Mouse (Mus musculus): ENCODE measurements around the gene Zfp784.
"Not testable (repeated sequence)": the region's sequence is repeated elsewhere in the genome, so short reads cannot be mapped to it uniquely, and the experiment has no call there.

Gene Zfp784

DNA sequence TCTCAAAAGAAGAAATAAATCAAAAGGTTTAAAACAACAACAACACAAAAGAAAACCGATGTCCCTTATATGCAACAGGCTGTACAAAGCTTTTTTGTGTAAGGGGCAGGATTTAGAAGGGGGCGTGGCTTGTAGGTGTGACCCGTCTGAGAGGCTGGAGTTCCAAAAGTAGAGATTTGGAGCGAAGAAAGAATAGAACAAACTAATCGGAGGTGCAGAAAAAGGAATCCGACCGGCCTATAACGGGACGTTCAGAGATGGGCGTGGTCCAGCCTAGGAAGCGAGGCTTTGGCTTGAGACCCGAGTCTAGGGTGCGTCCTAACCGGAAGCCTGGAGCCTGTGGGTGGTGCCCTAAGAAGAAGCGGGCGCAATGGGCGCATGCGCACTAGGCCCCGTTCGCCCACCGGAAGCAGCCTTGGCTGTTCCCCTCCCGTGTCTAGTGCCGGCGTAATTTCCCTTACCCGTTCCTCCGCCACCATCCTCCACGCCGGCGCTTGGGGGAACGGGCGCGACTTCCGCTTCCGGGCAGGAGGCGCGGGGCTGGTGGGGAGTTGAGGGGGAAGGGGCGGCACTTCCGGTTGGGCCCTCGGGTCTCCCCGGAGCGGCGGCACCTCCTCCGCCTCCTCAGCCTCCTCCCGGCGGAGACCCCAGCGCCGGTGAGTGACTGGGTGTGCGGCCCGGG, 18.1 kb downstream of the Zfp784 start, which contains the start of the genes Zfp865 and Ccdc106:
Zfp865 (plus strand) TSS at position 377 of the 682 bp plus-strand sequence.
Ccdc106 (plus strand) TSS at position 554 of the 682 bp plus-strand sequence.
- peak; percentile 98 for DNase-seq (ENCODE audit: low read depth)

DNA sequence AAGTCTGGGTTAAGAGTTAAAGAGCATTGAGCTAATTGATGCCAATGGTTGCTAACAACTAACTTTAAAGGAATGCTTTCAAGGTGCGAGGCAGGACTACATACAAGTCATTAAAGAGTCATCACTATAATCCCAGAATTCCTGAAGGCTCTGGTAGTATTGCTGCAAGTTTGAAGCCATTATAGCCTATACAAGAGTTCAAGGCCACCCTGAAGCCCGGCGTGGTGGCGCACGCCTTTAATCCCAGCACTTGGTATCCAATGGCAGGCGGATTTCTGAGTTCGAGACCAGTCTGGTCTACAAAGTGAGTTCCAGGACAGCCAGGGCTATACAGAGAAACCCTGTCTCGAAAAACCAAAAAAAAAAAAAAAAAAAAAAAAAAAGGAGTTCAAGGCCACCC, 18.7 kb downstream of the Zfp784 start:
- not testable (repeated sequence) for DNase-seq (ENCODE audit: low read depth)

DNA sequence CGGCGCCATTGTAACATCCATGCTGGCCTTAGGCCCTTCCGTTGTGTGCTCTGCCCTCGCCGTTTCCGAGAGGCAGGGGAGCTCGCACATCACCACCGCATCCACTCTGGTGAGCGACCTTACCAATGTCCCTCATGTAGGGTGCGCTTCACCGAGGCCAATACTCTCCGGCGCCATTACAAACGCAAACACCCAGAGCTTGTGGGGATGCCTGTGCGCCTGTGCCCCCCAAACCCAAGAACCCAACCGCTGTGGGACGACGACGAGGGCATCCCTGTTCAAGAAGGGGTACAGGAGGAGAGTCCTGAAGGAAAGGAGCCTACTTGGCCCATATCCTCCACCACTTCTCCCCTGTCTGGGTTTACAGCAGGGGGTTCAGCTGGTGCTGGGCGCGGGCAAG, 20.3 kb downstream of the Zfp784 start:
- no peak for DNase-seq (ENCODE audit: low read depth)

DNA sequence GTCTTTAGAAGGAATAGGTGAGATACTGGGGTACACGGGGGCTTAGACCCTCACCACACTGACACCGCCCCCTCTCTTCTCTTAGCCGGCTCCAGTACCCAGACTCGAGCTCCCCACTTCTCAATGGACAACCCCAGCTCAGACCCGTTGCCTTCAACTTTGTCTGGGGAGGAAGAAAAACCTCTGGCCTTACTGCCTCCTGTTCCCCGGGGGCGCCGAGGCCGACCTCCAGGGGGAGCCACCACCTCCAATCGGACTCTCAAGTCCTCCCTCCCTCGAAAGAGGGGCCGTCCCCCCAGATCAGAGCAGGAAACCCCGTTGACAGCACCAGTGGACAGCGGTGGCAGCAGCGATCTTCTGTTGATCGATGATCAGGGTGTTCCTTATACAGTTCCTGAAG, 20.9 kb downstream of the Zfp784 start:
- DNase-seq (ENCODE audit: low read depth) = no peak

DNA sequence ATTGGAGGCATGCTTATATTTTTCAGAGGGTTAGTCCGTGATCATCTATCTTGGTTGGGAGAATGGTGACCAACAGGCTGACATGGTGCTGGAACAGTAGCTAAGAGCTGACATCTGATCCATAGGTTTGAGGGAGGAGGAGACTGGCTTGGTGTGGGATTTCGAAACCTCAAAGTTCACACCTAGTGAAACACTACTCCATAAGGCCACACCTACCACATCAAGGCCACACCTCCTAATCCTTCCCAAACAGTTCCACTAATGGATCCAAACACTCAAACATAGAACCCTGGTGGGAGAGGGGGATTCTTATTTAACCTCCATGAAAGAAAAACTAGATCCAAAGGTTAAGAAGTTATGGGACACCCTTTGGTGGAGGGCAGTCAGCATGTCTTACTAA, 21.3 kb downstream of the Zfp784 start:
- no peak for DNase-seq (ENCODE audit: low read depth)

DNA sequence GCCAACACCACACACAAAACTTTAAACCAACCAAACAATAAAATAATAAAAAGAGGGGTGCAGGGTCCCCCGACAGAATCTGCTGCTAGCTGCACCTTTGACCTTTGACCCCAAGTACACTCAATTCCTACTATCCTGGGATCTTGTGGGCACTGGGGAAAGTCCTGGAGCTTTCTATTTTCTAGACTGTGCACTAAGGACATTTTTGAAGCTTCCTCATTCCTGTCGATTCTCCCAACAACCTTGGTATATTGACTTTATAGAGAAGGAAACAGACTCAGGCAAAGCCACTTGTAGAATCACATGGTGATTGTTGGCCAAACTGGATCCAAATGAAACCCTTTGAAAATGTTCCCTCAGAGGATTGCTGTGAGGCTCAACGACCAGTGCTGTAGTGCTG, 22.2 kb downstream of the Zfp784 start:
- DNase-seq (ENCODE audit: low read depth) = no peak

DNA sequence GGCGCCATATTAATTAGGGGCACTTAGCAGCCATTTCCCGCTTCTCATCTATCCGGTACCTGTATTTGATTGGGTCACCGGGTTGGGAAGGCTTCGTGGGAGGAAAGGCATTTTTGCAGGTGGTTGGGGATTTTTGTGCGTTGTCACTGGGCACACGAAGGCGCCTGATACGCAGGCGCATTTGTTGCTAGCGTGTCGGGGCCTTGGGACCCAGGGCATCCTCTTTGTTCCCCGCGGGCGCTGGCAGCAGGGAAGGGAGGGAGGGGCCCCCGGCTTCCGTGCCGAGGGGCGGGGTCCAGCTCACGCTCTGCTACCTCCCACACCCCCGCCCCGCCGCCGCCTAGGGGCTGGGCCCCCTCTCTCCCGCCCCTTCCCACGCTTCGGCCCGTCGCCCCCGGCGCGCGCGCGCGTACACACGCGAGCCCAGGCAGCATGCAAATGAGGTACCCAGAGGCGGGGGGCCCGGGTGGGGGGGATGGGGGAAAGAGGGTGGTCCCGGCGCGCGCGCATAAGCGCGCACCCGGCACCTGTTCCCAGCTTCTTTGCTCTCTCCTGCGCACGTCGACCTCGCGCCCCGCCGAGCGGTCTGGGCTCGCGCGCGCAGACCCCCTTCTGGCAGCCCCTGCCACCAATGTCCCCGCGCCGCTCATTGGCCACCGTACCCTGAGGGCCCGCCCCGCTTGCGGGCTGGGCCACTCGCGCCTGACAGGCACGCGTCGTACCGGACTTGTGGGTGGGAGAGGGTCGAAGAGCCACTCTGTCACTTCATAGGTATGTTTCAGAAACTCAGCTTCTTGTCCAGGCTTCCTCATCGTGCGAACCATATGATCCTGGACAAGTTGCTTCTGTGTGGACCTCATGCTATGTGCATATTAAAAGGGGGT, 22.9 kb downstream of the Zfp784 start, which contains the start of gene Gm44973:
Gm44973 (plus strand) TSS at position 379 of the 884 bp plus-strand sequence.
- DNase-seq (ENCODE audit: low read depth) = peak; percentile 80

DNA sequence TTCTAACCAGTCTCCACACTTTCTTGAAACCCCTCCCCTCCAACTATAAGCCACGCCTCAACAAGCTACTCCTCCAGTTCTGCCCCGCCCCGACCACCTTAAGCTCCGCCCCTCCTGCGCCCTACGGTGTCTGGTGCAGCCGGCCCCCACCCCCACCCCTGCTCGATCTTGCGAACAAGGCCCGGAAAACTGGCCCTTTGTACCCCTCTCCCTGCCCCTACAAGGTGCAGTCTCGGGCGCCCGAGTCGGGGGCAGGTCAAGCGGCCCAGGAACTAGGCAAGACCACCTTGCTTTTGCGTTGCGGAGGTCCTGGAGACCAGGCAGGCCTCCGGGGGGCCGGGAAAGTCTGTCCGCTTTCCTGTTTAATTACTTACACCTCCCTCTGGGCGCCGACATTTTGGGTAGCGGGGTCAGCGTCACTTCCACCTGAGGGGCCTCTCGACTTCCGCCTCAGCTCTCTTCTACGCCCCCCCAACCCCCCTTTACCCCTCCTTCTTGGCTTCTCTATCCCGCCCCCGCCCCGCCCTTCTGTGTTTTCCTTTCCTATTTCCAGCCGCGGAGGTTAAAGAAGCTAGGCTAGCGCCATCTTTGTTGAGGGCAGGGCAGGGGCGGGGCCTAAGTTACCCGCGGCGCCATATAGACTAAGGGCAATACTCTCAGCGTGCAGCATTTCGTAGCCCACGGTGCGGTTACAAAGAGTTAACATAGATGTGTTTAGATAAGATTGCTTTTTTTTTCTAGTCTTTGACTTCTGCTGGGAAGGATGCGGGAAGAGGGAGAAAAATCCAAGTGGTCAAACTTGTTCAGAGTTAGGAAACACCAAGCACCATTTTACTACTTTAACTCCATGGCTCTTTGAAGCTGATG, 23.8 kb downstream of the Zfp784 start, which contains the start of the genes Zfp524 and Fiz1:
Zfp524 (plus strand) TSS at position 165 of the 867 bp plus-strand sequence.
Fiz1 (minus strand) TSS at position 447 of the 867 bp plus-strand sequence.
- peak; percentile 98 for DNase-seq (ENCODE audit: low read depth)

DNA sequence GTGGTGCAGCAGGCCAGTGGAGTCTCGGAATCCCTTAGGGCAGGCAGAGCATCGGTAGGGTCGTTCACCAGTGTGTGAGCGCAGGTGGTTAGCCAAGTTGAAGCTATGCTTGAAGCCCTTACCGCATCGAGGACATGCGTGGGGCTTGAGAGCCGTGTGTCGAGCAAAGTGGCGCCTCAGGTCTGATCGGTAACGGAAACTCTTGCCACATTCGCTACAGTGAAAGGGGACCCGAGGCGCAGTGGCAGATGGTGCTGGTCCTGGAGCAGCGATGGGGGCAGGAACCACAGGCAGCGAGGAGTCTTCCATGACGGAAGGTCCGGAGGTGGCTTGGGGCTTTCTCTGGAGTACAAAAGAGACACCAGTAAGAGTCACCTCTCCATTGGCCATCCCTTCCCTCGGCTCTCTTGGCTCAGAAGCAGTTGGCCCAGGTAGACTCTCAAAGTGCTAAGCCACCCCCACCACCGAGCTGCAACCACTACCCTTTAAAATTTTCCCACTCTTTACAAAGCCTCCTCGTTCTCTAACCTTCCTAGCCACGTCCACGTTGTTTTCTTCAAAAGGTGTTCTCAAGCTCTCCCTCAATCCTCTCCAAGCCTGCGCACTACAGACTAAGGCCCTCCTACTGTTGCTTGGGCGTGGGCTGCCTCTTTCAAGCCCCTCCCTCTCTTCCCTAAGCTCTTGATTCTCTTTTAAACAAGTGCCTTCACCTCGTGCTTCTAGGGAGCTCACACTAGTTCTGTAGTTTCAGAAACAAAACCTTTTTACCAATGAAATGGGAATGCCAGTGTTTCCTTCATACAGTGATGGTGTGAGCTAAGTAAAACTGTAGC, 25.3 kb downstream of the Zfp784 start:
- no peak for DNase-seq (ENCODE audit: low read depth)

DNA sequence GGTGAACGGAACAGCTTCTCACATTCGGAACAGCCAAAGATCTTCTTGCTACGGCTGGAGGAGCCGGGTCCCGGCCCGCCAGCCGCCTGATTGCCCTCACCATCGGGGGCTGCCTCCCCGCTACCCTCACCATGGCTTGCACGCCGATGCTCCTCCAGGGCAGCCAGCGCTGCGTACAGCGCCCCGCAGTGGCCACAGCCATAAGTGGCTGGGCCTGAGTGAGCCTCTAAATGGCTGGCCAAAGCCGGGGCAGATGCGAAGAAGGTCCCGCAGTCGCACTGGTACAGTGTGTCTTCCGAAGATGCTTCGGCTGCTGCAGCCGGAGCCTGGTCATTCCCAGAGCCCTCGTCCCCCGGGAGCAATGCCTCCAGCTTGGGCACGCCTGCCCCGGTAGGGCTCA, 30.0 kb downstream of the Zfp784 start:
- DNase-seq (ENCODE audit: low read depth) = no peak

DNA sequence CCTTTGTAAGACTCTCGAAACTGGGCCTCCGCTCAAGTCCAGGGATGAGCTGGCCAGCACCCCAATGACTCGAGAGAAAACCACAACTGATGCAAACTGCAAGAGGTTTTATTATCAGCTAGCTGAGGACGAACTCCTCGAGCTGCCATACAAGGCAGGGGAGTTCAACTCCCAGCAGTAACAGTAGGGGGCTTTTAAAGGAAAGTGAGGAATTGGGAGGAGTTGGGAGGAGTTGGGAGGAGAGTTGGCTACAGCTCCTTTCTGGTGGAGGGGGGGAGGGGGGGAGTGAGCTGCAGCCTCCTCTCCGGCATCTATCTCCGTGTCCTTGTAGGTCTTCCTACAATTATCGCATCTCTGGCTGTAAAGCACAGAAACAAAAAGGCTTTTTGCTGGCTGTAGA, 35.4 kb downstream of the Zfp784 start:
- DNase-seq (ENCODE audit: low read depth) = not testable (repeated sequence)

DNA sequence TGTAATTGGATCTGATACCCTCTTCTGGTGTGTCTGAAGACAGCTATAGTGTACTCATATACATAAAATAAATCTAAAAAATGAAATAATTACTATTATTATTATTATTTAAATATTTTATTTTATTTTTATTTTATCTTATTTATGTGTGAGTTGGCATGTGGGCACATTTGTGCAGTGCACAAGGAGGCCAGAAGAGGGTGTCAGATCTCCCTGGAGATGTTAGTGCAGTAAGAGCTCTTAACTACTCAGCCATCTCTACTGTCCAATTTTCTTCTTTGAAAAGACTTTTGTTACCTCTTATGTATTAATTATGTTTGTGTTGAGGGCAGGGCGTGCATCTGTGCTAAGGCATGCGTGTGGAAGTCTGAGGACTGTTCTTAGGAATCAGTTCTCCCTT, 38.4 kb downstream of the Zfp784 start:
- no peak for DNase-seq (ENCODE audit: low read depth)

DNA sequence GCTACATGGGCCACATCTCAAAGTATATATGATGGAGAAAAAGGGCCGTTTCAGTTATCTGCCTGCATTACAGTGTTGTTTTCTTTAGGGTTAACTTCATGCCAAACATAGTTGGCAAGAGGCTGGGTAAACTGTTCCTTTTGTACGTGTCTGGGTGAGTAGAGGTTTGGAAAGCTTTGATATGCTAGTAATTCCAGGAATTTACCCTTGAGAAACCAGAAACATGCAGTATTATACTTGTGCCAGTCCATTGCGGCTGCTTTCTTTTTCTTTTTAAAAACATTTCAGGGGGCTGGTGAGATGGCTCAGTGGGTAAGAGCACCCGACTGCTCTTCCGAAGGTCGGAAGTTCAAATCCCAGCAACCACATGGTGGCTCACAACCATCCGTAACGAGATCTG, 41.3 kb downstream of the Zfp784 start:
- no peak for DNase-seq (ENCODE audit: low read depth)

DNA sequence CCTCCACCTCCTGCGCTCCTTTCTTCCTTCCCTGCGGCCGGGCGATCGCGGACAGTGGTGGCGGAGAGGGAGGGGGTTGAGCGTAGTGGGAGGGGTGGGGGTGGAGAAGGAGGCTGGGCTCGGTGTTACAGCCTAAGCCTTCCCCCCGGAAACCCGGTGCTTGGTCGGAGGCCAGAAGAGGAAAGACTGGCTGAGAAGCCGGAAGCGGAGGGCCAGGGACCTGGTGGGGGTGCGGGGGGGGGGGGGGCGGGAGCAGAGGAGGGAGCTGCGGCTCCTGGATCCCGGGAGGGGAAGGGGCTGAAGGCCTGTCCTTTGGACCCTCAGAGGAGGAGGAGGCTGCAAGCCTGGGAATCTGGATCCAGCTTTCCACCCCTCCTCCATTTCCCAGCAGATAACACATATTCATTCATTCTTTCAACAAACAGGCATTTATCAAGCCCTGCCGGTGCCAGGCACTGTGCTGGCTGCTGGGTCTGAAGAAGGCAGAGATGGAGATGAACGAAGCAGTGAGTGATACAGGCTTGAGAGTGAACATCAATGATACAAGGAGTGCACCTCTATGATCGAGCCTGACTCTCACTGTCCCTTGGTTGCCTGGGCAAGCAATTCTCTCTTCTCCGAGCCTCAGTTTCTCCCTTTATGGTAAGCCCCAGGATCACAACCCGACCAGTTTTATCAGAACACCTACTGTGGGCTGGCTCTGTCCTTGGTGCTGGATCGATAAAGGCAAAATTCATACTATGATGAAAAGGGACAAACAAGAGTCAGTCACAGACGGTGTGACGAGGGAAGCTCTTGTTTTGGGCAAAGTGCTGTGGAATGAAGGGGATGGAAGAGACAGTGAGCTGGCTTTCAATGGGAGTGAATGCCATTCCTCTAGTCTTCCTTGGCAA, 42.0 kb downstream of the Zfp784 start, which contains the start of gene Zfp579:
Zfp579 (minus strand) TSS at position 156 of the 893 bp plus-strand sequence.
- DNase-seq (ENCODE audit: low read depth) = peak; percentile 56

DNA sequence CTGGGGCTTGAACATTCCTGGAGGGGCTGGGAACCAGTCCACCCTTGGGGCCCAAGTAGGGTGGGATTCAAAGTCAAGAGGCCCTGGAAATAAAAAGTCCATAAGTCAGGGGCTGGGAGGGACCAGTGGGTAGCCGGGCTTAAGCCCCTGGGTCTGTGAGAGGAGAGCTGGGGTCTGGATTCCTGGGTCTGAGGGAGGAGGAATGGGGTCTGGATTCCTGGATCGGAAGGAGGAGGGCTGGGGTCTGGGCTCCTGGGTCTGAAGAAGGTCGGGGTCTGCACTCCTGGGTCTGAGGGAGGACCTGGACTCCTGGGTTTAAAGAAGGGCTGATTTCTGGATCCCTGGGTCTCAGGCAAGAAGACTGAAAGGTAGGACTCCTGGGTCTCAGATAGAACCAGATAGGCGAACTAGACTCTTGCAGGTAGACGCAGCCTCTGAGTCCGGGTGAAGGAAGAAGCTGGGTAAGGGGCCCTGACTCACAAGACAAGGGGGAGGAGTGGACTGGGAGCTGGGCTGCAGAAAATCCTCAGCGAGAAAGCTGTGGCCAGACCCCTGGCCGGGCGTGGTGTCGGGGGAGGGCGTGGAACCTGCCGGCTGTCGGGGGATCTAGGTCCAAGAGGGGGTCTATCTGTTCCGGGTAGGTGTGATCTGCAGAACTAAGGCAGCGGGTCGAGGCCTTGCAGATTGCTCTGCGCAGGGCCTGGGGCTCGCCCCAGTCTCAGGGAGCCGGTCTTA, 42.8 kb downstream of the Zfp784 start:
- DNase-seq (ENCODE audit: low read depth) = no peak

DNA sequence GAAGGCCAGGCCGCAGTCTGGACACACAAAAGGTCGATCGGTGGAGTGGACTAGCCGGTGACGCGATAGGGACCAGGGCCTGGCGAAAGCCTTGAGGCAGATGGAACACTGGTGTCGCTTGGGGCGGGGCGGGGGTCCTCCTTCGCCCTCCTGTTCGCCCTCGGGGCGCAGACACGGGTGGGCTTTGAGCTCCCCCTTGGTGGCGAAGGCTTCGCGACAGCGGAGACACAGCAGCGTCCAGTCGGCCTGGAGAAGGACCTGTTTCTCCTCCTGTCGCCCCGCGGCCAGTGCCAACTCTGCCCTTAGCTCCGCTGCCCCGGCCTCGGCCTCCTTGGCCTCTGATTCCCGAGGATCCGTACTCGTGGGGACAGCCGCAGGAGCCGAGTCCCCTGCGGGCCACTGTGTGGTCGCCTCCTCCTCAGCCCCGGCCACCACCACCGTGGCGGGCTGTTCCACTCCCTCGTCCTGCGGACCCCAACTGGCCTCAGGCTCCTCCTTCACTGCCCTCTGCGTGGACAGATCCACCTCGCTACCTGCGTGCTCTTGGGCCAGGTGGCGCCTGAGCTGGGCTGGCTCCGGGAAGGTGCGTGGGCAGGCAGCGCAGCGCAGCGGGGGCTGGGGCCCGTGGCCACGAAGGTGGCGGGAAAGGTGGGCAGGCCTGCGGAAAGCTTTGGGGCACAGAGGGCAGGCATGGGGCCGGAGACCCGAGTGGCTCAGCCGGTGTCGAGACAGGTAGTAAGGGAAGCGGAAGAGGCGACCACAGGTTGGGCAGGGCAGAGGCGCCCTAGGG, 44.1 kb downstream of the Zfp784 start:
- DNase-seq (ENCODE audit: low read depth) = no peak

DNA sequence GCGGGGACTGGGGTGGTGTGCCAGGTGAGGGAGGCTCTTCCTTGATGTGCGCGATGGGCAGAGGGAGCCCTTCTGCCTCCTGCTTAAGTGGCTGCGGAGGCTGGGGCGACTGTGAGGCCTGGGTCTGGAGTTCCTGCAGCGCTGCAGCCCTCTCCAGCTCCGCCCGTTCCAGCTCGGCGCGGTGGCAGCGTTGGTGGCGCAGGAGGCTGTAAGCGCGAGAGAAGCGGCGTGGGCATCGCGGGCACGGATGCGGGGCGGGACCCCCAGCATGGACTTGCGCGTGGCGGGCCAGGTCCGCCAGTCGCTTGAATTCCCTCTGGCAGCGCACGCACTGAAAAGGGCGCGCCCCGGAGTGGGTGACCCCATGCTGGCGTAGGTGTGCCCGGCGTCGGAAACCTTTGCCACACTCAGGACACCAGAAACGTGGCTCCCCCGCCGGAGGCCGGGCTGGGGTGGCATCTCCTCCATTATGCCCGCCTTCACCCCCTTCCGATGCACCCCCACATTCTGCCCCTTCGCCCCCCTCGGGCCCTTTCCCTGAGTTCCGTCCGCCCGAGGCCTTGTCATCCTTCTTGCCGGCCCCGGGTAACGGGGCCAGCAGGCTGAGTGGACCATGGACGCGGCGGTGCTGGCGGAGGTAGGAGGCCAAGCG, 44.8 kb downstream of the Zfp784 start:
- no peak for DNase-seq (ENCODE audit: low read depth)

DNA sequence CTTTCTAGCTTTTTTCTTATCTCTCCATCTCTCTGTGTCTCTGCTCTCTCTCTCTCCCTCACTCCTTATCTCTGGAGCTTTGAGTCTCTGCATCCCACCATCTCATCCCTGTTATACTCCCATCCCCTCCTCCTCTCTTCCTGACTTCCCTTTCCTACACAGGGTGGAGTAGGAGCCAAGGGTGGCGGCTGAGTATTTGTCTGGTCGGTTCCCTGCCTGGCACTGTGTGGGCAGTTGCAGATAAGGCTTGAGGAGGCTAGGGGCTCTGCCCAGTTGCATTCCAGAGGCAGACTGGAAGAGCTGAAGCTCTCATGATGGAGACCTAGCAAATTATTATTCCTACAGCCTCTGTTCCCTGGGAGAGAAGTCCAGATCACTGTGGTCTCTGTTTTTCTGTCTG, 50.0 kb downstream of the Zfp784 start:
- DNase-seq (ENCODE audit: low read depth) = no peak

All from c-Kit-positive CD71-negative TER-119-negative erythroid progenitor cells, embryonic 14.5 days (primary cell).